Mouse (Mus musculus) hindbrain, postnatal 0 days (tissue): ENCODE results near the gene Grap2. TPM values are rescaled to one million over a fixed set of nuclear protein-coding genes. Genes with fewer than 3 reads are reported as not detected.

ENCODE experiments used
- ATAC-seq: fragments of 200-750 bp; cut with Nextera tagmentation; 2 replicates; pipeline ENCODE4 v1.8.0; 2017; ENCODE audit warnings: mild to moderate bottlenecking, moderate TSS enrichment, moderate library complexity
- DNase-seq: peaks from one replicate; pipeline ENCODE4 v3.0.0-alpha.2; 2015; ENCODE audit warnings: low spot score
- H3K27ac ChIP-seq: fragments of 300-500 bp; sonication (generic); 2 replicates; pipeline ENCODE4 v1.5.1; 2014; ENCODE audit warnings: mild to moderate bottlenecking
- H3K27me3 ChIP-seq: fragments of 300-500 bp; sonication (generic); 2 replicates; pipeline ENCODE4 v1.6.1; 2014; ENCODE audit warnings: low read length, mixed read lengths; ENCODE audit not compliant: insufficient read depth
- H3K36me3 ChIP-seq: fragments of 300-500 bp; sonication (generic); 2 replicates; pipeline ENCODE4 v1.6.1; 2014; ENCODE audit warnings: low read length, mixed read lengths; ENCODE audit not compliant: insufficient read depth
- H3K4me1 ChIP-seq: fragments of 300-500 bp; sonication (generic); 2 replicates; pipeline ENCODE4 v1.6.1; 2014; ENCODE audit warnings: antibody characterized with exemption, low read length, mixed read lengths; ENCODE audit not compliant: insufficient read depth
- H3K4me2 ChIP-seq: fragments of 300-500 bp; sonication (generic); 2 replicates; pipeline ENCODE4 v1.6.1; 2014; ENCODE audit warnings: low read depth, mild to moderate bottlenecking, low read length, moderate library complexity, mixed read lengths
- H3K4me3 ChIP-seq: fragments of 300-500 bp; sonication (generic); 2 replicates; pipeline ENCODE4 v1.5.1; 2014; ENCODE audit warnings: low read length
- H3K9ac ChIP-seq: fragments of 300-500 bp; sonication (generic); replicated peaks from 2 replicates; pipeline ENCODE4 v1.6.1; 2014; ENCODE audit warnings: mild to moderate bottlenecking, low read length, moderate library complexity, mixed read lengths
- H3K9me3 ChIP-seq: fragments of 300-500 bp; sonication (generic); 2 replicates; pipeline ENCODE4 v1.6.1; 2016; ENCODE audit warnings: low read length, mixed read lengths
- CTCF ChIP-seq: IDR thresholded peaks from 2 replicates; pipeline ENCODE4 v1.5.1; 2016; ENCODE audit warnings: antibody characterized with exemption, control low read depth, low read depth
- WGBS: fragments of 180-500 bp; shearing (Covaris S2); extraction: QIAGEN DNeasy Blood & Tissue Kit; methylation state at CpG from one replicate; pipeline ENCODE4 v1.1.7; 2014; 5-methylcytosine and 5-hydroxymethylcytosine counted together
- polyA plus RNA-seq: library from polyadenylated mRNA; unstranded; fragments of >200 nt; fragmentation: Nextera tagmentation; extraction: Ambion mirVana; gene quantifications from 2 replicates; pipeline ENCODE4 v1.2.1, GENCODE M21; 2015
- total RNA-seq: library from RNA; depleted of rRNA; stranded (reverse); fragments of >200 nt; gene quantifications from 2 replicates; pipeline ENCODE4 v1.2.3, GENCODE M21; 2014; rRNA removed

Grap2 gene
- 0.05 and 1.6 TPM in 2 replicates for total RNA-seq
- 0.11 TPM in 1 of 2 replicates, not detected in the other for polyA plus RNA-seq

DNA sequence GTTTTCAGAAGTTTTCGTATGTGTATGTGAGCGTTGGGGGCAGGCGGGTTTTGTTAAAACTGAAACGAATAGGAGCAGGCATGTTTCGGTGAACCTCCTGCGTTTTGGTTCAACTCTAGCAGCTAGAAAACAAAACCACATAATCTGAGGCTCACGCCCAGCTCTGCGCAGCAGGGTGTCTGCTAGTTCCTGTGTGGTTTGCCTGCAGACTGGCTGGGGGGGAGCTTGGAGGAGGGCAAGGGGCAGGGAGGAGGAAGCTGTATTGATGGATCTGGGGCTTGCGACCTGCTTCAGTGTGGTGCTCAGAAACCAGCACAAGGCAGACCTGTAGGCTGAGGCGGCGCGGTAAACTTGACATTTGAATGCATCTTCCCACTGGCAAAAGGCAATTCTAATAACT is at the start of gene Grap2:
TSS of gene Grap2 (plus strand) at position 304 of the 400 bp plus-strand sequence.
- Histone ChIP-seq H3K27me3 (no peaks in the 10 kb centered on the region), H3K4me2 (no peak within 1 kb of the TSS), H3K4me3 (no peak within 1 kb of the TSS), H3K27ac (no peak within 1 kb of the TSS), H3K9me3 (no peaks in the 10 kb centered on the region), H3K9ac (no peak within 1 kb of the TSS), H3K4me1 (no peaks in the 10 kb centered on the region), H3K36me3 (no peaks in the 10 kb centered on the region)
- no peak for ATAC-seq
- no peak for TF ChIP-seq CTCF
- 69% methylated on average over 12 of the region's 12 CpGs for WGBS
- DNase-seq: no peak

DNA sequence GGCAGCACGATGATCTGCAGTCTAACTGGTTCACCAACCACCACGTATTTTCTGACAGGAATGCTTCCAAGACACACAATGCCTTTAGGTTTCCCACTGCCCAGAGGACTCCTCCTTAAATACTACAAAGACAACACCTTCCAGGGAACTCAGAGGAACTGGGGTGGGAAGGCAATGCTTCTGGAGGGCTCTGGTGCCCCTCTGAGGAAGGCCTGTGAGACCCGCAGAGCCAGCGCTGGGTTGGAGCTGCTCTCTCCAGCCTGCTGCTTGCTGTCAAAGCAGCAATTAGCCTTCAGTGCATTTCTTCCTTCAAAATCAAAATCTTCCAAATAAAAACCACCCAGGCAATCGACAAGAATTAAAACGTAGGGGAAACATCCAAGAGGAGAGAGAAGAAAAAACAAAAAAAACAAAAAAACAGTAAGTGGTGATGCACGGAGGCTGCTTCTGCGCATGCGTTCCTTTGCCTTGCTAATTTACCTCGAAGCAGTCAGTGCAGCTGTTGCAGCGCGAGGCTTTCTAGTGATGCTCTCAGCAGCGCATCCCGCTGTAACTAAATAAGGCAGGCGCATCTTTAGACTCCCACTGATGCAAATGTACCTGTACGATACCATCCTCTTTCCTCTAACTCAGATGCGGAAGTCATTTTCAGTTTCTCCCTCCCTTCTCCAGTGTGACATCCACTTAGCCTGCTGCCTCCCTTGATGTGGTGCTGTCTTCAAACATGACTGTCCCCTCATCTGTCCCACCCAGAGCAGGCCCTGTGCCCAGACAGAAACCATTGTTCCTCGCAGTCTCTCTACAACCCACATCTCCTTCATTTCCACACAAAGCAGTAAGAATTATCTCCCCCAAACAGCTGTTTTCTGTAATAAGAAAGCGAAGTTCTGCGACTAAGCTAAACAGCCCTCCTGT is 42.2 kb upstream of the Grap2 start:
- Histone ChIP-seq H3K9me3 (no peaks in the 10 kb centered on the region), H3K4me3 (no peak overlapping the region), H3K9ac (no peak overlapping the region), H3K36me3 (no peaks in the 10 kb centered on the region), H3K27me3 (no peaks in the 10 kb centered on the region), H3K4me2 (no peak overlapping the region), H3K27ac (peak overlapping the region; percentile 4; the same call in 1 of the 2 replicates), H3K4me1 (no peaks in the 10 kb centered on the region; the same call in 1 of the 2 replicates)
- 29% methylated on average over 20 of the region's 20 CpGs for WGBS
- no peak for TF ChIP-seq CTCF
- no peak for ATAC-seq
- DNase-seq: peak; percentile 82

DNA sequence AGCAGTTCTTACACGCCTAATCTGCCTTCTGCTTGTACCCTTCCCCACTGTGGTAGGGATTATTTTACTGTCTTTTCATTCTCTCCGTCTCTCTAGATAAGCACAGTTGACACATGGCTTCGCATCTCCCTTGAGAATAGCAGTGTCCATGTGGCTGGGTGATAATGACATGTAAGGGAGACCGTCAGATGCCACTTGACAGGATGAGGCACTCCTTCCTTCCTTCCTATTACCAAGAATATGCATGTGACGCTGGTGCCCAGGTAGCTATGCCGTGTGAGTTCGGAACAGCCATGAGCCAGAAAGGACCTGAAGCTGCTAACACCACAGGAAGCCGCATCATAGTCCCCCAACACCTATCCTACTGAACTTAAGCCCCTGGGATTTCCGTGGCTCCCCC is 41.4 kb upstream of the Grap2 start:
- Histone ChIP-seq H3K27ac (no peak overlapping the region), H3K4me2 (no peak overlapping the region)
- 79% methylated on average over 9 of the region's 9 CpGs for WGBS

DNA sequence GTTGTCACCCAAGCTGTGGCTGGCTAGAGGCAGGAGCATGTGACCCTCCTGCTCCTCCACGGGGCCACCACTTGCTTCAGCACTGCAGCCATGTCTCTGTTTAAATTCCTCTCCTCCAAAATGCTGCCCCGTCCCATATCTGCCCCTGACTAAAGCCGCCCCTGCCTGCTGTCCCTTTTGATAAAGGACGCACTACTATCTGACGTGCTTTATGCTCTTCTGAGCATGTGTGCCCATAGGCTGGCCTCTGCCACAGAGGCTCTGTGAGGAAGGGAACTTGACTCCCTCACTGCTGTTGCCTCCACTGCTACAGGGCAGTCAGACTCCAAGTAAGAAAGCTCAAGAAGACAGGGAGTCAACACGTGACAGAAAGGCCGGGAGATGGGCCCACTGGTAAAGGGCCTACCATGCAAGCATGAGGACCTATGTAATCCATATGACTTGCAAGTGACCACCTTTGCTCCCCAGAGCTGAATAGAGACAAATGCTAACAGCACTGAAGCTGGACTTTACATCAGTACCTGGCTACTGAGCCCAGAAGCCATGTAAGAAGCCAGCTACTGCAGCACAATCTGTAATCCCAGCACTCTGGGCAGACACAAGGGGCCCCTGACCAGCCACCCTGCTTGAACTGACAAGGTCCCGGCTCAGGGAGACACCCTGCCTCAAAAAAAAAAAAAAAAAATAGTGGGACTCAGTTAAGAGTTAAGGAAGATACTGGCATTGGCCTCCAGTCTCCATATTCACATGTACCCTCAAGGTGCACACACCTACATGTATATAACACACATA is 39.9 kb upstream of the Grap2 start:
- Histone ChIP-seq H3K27ac (no peak overlapping the region), H3K4me2 (no peak overlapping the region), H3K27me3 (no peaks in the 10 kb centered on the region), H3K9ac (no peak overlapping the region), H3K4me1 (no peaks in the 10 kb centered on the region; the same call in 1 of the 2 replicates), H3K9me3 (no peaks in the 10 kb centered on the region), H3K4me3 (no peak overlapping the region), H3K36me3 (no peaks in the 10 kb centered on the region)
- TF ChIP-seq CTCF: no peak
- ATAC-seq: no peak
- 75% methylated on average over 8 of the region's 8 CpGs for WGBS
- no peak for DNase-seq

More for the DNA sequence above, 41.4 kb upstream of the Grap2 start:
- no peaks in the 10 kb centered on the region for H3K9me3 ChIP-seq
- TF ChIP-seq CTCF: no peak
- H3K4me3 ChIP-seq: no peak overlapping the region
- no peak for DNase-seq
- no peaks in the 10 kb centered on the region for H3K27me3 ChIP-seq
- no peaks in the 10 kb centered on the region; the same call in 1 of the 2 replicates for H3K4me1 ChIP-seq
- H3K9ac ChIP-seq: no peak overlapping the region
- ATAC-seq: no peak
- no peaks in the 10 kb centered on the region for H3K36me3 ChIP-seq

DNA sequence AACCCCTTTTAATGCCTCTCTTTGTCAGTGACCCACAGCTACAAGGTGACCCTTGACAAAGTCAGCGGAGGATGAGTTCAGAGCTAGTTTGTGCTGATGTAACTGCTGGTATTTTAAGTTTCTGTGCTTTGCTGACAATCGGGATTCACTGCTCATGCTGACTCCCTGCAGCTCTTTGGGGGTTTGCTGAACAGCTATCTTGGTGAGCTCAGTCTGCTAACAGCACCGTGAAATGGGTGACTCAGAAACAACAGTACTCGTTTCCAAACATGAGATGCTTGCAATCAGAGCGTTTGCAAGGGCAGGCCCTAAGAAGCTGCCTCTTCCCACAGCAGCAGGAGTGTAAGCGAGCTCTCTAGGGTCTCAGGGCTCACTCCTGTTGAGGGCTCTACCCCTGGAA is 39.1 kb upstream of the Grap2 start:
- Histone ChIP-seq H3K9me3 (no peaks in the 10 kb centered on the region), H3K4me3 (no peak overlapping the region), H3K4me2 (no peak overlapping the region), H3K9ac (no peak overlapping the region), H3K4me1 (no peaks in the 10 kb centered on the region; the same call in 1 of the 2 replicates), H3K27me3 (no peaks in the 10 kb centered on the region), H3K36me3 (no peaks in the 10 kb centered on the region), H3K27ac (no peak overlapping the region)
- DNase-seq: no peak
- no peak for TF ChIP-seq CTCF
- no peak for ATAC-seq
- WGBS: 45% methylated on average over 6 of the region's 6 CpGs

DNA sequence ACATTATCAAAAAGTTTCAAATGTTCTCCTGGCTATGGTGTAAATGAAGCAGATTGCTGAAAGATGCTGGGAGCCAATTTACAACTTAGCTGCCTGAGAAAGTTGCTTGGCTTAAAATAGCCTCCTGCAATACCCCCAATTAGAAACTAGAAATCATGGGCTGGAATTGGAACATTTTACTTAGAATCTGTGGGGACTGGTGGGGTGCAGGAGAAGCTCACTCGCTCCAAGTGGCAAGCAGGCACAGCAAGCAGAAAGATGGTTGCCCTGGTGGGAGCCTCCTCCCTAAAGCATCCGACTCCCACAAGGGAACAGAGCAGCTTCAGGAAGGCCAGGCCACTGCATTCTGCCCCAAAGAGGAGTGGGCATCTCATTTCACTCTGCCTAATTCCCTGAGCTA is 36.3 kb upstream of the Grap2 start:
- no peaks in the 10 kb centered on the region for H3K4me1 ChIP-seq
- H3K4me3 ChIP-seq: no peak overlapping the region
- no peaks in the 10 kb centered on the region for H3K9me3 ChIP-seq
- H3K4me2 ChIP-seq: no peak overlapping the region
- no peaks in the 10 kb centered on the region for H3K36me3 ChIP-seq
- H3K9ac ChIP-seq: no peak overlapping the region
- no peaks in the 10 kb centered on the region for H3K27me3 ChIP-seq
- DNase-seq (no peak), ATAC-seq (no peak)
- no peak overlapping the region for H3K27ac ChIP-seq
- no peak for TF ChIP-seq CTCF
- 54% methylated on average over 2 of the region's 2 CpGs for WGBS
